Mouse (Mus musculus) kidney, postnatal 10 days (tissue): ENCODE measurements around the gene Vmn2r113.
"Not testable (repeated sequence)": the region's sequence is repeated elsewhere in the genome, so short reads cannot be mapped to it uniquely, and the experiment has no call there.

Source experiments
- DNase-seq: peaks from one replicate; pipeline ENCODE4 v3.0.0; 2021; ENCODE audit warnings: mixed read lengths

The Vmn2r113 gene

GRCm38 (mm10) chr17:22942684-22943083, at the start of gene Vmn2r113:
Gene Vmn2r113 (plus strand): TSS chr17:22942984.
- not testable (repeated sequence) for DNase-seq
